Mouse (Mus musculus): ENCODE data around the gene Gm11060.

DNA sequence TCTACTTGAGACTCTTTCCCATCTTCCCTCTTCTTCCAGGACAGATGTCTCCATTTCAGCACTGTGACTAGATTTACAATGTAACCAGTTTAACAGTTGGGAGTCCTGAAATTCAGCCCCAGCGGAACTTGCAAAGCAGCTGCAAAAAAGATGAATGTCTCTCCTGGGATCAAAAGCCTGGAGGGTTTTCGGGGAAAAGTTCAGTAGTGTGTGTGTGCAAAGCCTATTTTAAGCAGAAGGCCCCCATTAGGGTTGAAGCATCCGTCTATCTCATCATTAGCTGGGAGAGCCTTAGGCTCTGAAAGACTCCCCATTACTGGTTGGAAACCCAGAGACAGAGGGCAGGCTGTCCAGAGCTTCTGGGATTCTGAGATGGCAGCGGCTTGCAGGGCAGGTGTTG is 2.7 kb upstream of the Gm11060 start:
- TF ChIP-seq CTCF (IDR thresholded peaks at IDR 0.05; ENCODE audit: insufficient read depth, low read depth, low read length), result no peak
- no peak for TF ChIP-seq POLR2A (IDR thresholded peaks at IDR 0.05; ENCODE audit: insufficient read depth, low read depth, low read length)

Measured in olfactory bulb, adult 2 months (tissue).